Mouse (Mus musculus) kidney, embryonic 15.5 days (tissue): ENCODE measurements at regions not wholly inside any gene's neighbourhood (a gene's known extent, or its start where the extent isn't known, plus 50 kb on each side); places are given as distances from the start of the nearest gene placed in this dataset.

Source experiments
- ATAC-seq: fragments of 200-750 bp; cut with Nextera tagmentation; replicated peaks from 2 replicates; pipeline ENCODE4 v1.8.0; 2017; ENCODE audit warnings: moderate TSS enrichment; ENCODE audit not compliant: low FRiP score
- H3K27ac ChIP-seq: fragments of 300-500 bp; sonication (generic); 2 replicates; pipeline ENCODE4 v1.5.1; 2015; ENCODE audit warnings: mild to moderate bottlenecking, inconsistent platforms
- H3K27me3 ChIP-seq: fragments of 300-500 bp; sonication (generic); 2 replicates; pipeline ENCODE4 v1.6.1; 2015; ENCODE audit warnings: inconsistent platforms
- H3K36me3 ChIP-seq: fragments of 300-500 bp; sonication (generic); 2 replicates; pipeline ENCODE4 v1.6.1; 2015; ENCODE audit warnings: inconsistent platforms
- H3K4me1 ChIP-seq: fragments of 300-500 bp; sonication (generic); 2 replicates; pipeline ENCODE4 v1.6.1; 2015; ENCODE audit warnings: inconsistent platforms
- H3K4me2 ChIP-seq: fragments of 300-500 bp; sonication (generic); 2 replicates; pipeline ENCODE4 v1.6.1; 2015; ENCODE audit warnings: moderate library complexity, mild to moderate bottlenecking, inconsistent platforms
- H3K4me3 ChIP-seq: fragments of 300-500 bp; sonication (generic); replicated peaks from 2 replicates; pipeline ENCODE4 v1.5.1; 2015; ENCODE audit warnings: mild to moderate bottlenecking, inconsistent platforms
- H3K9ac ChIP-seq: fragments of 300-500 bp; sonication (generic); 2 replicates; pipeline ENCODE4 v1.6.1; 2015; ENCODE audit warnings: mild to moderate bottlenecking, inconsistent platforms
- H3K9me3 ChIP-seq: fragments of 300-500 bp; sonication (generic); replicated peaks from 2 replicates; pipeline ENCODE4 v1.6.1; 2016; ENCODE audit warnings: inconsistent platforms
- WGBS: fragments of 180-500 bp; shearing (Covaris S2); methylation state at CpG from one replicate; pipeline ENCODE4 v1.1.7; 2015; ENCODE audit warnings: mixed read lengths; 5-methylcytosine and 5-hydroxymethylcytosine counted together

- 93% methylated on average over 1 of the region's 1 CpGs for WGBS
Observed at GRCm38 (mm10) chr12:15702137-15702536, 114.6 kb downstream of the Trib2 start.

DNA sequence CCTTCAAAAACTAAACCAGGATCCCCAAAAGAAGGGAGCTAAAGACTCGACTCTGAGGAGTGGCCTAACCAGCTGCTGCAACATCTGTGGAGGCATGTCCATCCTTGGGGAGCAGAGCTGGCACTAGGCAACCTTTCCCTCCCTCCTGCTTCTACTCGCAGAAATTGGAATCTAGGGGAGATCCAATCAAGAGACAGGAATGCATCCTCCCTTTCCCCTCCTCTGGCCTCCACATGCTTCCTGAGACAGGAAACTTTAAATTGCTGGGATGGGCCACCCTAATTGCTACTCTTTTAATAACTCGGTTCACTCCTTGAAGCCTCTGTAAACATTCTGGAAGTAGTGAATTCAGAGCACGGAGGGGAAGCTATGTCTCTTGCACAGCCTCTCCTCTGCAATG is 117.9 kb downstream of the Trib2 start:
- no peaks in the 10 kb centered on the region for H3K36me3 ChIP-seq
- peak overlapping the region; percentile 86 for H3K27ac ChIP-seq
- peak overlapping the region; percentile 9; the same call in 1 of the 2 replicates for H3K4me2 ChIP-seq
- no peak overlapping the region for H3K9ac ChIP-seq
- H3K4me3 ChIP-seq = no peak overlapping the region
- 6% methylated on average over 4 of the region's 4 CpGs for WGBS
- no peaks in the 10 kb centered on the region for H3K27me3 ChIP-seq
- no peaks in the 10 kb centered on the region for H3K9me3 ChIP-seq
- ATAC-seq = peak; percentile 86
- peaks cover 43% of the 10 kb centered on the region for H3K4me1 ChIP-seq

More at GRCm38 (mm10) chr12:15702137-15702536, 114.6 kb downstream of the Trib2 start:
- no peak for ATAC-seq
- Histone ChIP-seq H3K9me3 (no peaks in the 10 kb centered on the region), H3K4me1 (peaks cover 54% of the 10 kb centered on the region), H3K27me3 (no peaks in the 10 kb centered on the region), H3K4me3 (no peak overlapping the region), H3K36me3 (no peaks in the 10 kb centered on the region), H3K27ac (no peak overlapping the region), H3K9ac (no peak overlapping the region), H3K4me2 (no peak overlapping the region)

GRCm38 (mm10) chr12:15698042-15698771 is 118.5 kb downstream of the Trib2 start:
- Histone ChIP-seq H3K4me2 (peak overlapping the region; percentile 9; the same call in 1 of the 2 replicates), H3K27ac (peak overlapping the region; percentile 86), H3K9me3 (no peaks in the 10 kb centered on the region), H3K4me1 (peaks cover 42% of the 10 kb centered on the region), H3K9ac (no peak overlapping the region), H3K4me3 (no peak overlapping the region), H3K27me3 (no peaks in the 10 kb centered on the region), H3K36me3 (no peaks in the 10 kb centered on the region)
- WGBS = 17% methylated on average over 6 of the region's 6 CpGs
- ATAC-seq = peak; percentile 94

- Histone ChIP-seq H3K4me1 (no peaks in the 10 kb centered on the region), H3K4me2 (no peak overlapping the region), H3K27me3 (no peaks in the 10 kb centered on the region), H3K36me3 (no peaks in the 10 kb centered on the region), H3K9ac (no peak overlapping the region), H3K27ac (no peak overlapping the region), H3K9me3 (no peaks in the 10 kb centered on the region), H3K4me3 (no peak overlapping the region)
- ATAC-seq = no peak
- WGBS = 79% methylated on average over 2 of the region's 2 CpGs
Observed at GRCm38 (mm10) chr12:15688342-15688741, 128.4 kb downstream of the Trib2 start.

GRCm38 (mm10) chr12:15684311-15684710 is 132.4 kb downstream of the Trib2 start:
- H3K9ac ChIP-seq = no peak overlapping the region
- no peak overlapping the region for H3K27ac ChIP-seq
- H3K4me3 ChIP-seq = no peak overlapping the region
- no peaks in the 10 kb centered on the region for H3K27me3 ChIP-seq
- H3K36me3 ChIP-seq = no peaks in the 10 kb centered on the region
- no peak overlapping the region for H3K4me2 ChIP-seq
- no peaks in the 10 kb centered on the region for H3K4me1 ChIP-seq
- H3K9me3 ChIP-seq = no peaks in the 10 kb centered on the region
- no peak for ATAC-seq
- 62% methylated on average over 5 of the region's 5 CpGs for WGBS

- no peak for ATAC-seq
- 88% methylated on average over 5 of the region's 5 CpGs for WGBS
Observed at GRCm38 (mm10) chr12:15681678-15682355, 134.9 kb downstream of the Trib2 start.

GRCm38 (mm10) chr12:15676127-15676526 is 140.6 kb downstream of the Trib2 start:
- Histone ChIP-seq H3K4me1 (no peaks in the 10 kb centered on the region), H3K4me3 (no peak overlapping the region), H3K27ac (no peak overlapping the region), H3K9me3 (no peaks in the 10 kb centered on the region), H3K27me3 (no peaks in the 10 kb centered on the region), H3K9ac (no peak overlapping the region), H3K36me3 (no peaks in the 10 kb centered on the region), H3K4me2 (no peak overlapping the region)
- no peak for ATAC-seq
- WGBS = 69% methylated on average over 3 of the region's 3 CpGs

More at GRCm38 (mm10) chr12:15681678-15682355, 134.9 kb downstream of the Trib2 start:
- Histone ChIP-seq H3K36me3 (no peaks in the 10 kb centered on the region), H3K27me3 (no peaks in the 10 kb centered on the region), H3K27ac (no peak overlapping the region), H3K4me3 (no peak overlapping the region), H3K9me3 (no peaks in the 10 kb centered on the region), H3K9ac (no peak overlapping the region), H3K4me1 (no peaks in the 10 kb centered on the region), H3K4me2 (no peak overlapping the region)

GRCm38 (mm10) chr12:15659755-15660154 is 157.0 kb downstream of the Trib2 start:
- H3K4me3 ChIP-seq = no peak overlapping the region
- H3K27me3 ChIP-seq = no peaks in the 10 kb centered on the region
- WGBS = 60% methylated on average over 2 of the region's 2 CpGs
- no peak for ATAC-seq
- H3K27ac ChIP-seq = no peak overlapping the region
- H3K36me3 ChIP-seq = no peaks in the 10 kb centered on the region
- no peak overlapping the region for H3K4me2 ChIP-seq
- H3K9me3 ChIP-seq = no peaks in the 10 kb centered on the region
- no peaks in the 10 kb centered on the region for H3K4me1 ChIP-seq
- H3K9ac ChIP-seq = no peak overlapping the region

GRCm38 (mm10) chr12:15659332-15659731 is 157.4 kb downstream of the Trib2 start:
- 71% methylated on average over 2 of the region's 2 CpGs for WGBS
- Histone ChIP-seq H3K9me3 (no peaks in the 10 kb centered on the region), H3K4me3 (no peak overlapping the region), H3K27me3 (no peaks in the 10 kb centered on the region), H3K27ac (no peak overlapping the region), H3K4me2 (no peak overlapping the region), H3K36me3 (no peaks in the 10 kb centered on the region), H3K9ac (no peak overlapping the region), H3K4me1 (no peaks in the 10 kb centered on the region)
- no peak for ATAC-seq

DNA sequence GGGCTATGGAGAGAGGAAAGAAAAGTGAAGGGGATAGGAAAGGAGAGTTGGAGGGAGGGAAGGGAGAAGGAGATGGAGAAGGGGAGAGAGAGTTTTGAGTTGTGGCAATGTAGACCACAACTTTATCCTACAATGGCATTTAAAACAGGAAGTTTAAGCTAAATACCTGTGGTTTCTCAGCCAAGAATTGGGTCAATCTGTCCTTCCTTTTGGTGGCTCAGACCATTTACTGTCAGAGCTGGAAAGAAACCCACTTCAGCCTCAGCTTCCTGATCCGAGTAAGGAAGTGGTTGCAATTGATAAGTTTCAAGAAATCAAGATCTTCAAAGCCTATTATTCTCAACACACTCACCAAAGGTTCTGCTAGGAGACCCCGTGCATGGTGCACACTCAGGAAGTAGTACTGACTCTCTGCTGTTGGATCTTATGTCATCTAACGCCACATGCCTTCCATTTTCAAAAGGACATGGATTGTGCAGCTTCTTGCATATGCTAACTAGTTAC is 158.9 kb downstream of the Trib2 start:
- 79% methylated on average over 3 of the region's 3 CpGs for WGBS
- no peaks in the 10 kb centered on the region for H3K27me3 ChIP-seq
- H3K4me2 ChIP-seq = no peak overlapping the region
- ATAC-seq = no peak
- no peak overlapping the region for H3K9ac ChIP-seq
- no peaks in the 10 kb centered on the region for H3K36me3 ChIP-seq
- H3K9me3 ChIP-seq = no peaks in the 10 kb centered on the region
- H3K4me3 ChIP-seq = no peak overlapping the region
- H3K27ac ChIP-seq = no peak overlapping the region
- no peaks in the 10 kb centered on the region for H3K4me1 ChIP-seq

DNA sequence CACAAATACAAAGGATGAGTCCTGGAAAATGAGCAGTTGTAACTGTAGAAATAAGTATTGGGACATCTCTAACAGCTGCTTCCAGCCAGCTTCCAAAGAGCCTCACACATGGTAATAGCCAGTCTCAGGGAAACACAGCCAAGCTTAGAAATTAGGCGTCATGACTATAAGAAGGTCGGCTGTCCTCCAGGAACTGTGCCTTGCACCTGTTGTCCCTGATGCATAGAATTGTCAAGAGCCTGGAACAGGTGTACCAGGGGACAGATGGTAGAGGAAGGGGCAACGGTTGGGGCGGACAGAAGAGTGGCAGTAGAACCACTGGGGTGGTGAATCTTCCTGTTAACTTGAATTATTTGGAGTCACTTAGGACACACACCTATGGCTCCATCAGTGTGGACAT is 162.1 kb downstream of the Trib2 start:
- no peak overlapping the region for H3K4me2 ChIP-seq
- no peaks in the 10 kb centered on the region; the same call in 1 of the 2 replicates for H3K4me1 ChIP-seq
- H3K27me3 ChIP-seq = no peaks in the 10 kb centered on the region
- no peak for ATAC-seq
- no peaks in the 10 kb centered on the region for H3K36me3 ChIP-seq
- 95% methylated on average over 4 of the region's 4 CpGs for WGBS
- no peak overlapping the region for H3K27ac ChIP-seq
- no peak overlapping the region for H3K9ac ChIP-seq
- H3K9me3 ChIP-seq = no peaks in the 10 kb centered on the region
- H3K4me3 ChIP-seq = no peak overlapping the region

DNA sequence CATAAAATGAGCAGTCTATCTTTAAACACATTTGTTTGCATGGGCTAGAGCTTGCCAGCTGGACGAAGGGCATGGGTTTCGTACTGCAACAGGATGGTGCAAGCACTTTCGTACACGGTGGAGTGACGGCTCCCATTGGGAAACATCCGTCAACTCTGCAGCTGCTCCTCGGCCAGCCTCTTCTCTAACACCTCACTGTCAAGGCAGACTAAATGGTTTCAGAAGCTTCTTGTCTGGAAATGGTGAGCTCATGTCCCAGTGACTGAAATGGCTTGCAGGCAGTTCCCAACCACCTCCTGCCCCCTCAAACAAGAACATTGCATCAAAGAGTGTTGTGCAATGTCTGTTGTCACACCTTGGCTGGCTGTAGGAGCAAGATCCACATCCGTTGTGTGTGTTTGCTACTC is 163.4 kb downstream of the Trib2 start:
- no peak for ATAC-seq
- Histone ChIP-seq H3K4me2 (no peak overlapping the region), H3K4me1 (no peaks in the 10 kb centered on the region; the same call in 1 of the 2 replicates), H3K36me3 (no peaks in the 10 kb centered on the region), H3K27me3 (no peaks in the 10 kb centered on the region), H3K9ac (no peak overlapping the region), H3K9me3 (no peaks in the 10 kb centered on the region), H3K4me3 (no peak overlapping the region), H3K27ac (no peak overlapping the region)
- 54% methylated on average over 8 of the region's 8 CpGs for WGBS
